Mouse (Mus musculus): ENCODE measurements around the gene Tmcc1.

- TF ChIP-seq CTCF (IDR thresholded peaks at IDR 0.05; ENCODE audit: control insufficient read depth, insufficient read depth, insufficient replicate concordance, low read depth, low read length) (no peak), POLR2A (IDR thresholded peaks at IDR 0.05; ENCODE audit: control insufficient read depth, low read depth, low read length) (no peak)
Measured at GRCm38 (mm10) chr6:116140782-116141181, 52.5 kb downstream of the Tmcc1 start.

Data from testis, adult 2 months (tissue).